Mouse (Mus musculus): ENCODE data around the gene Icmt.

The Icmt gene

DNA sequence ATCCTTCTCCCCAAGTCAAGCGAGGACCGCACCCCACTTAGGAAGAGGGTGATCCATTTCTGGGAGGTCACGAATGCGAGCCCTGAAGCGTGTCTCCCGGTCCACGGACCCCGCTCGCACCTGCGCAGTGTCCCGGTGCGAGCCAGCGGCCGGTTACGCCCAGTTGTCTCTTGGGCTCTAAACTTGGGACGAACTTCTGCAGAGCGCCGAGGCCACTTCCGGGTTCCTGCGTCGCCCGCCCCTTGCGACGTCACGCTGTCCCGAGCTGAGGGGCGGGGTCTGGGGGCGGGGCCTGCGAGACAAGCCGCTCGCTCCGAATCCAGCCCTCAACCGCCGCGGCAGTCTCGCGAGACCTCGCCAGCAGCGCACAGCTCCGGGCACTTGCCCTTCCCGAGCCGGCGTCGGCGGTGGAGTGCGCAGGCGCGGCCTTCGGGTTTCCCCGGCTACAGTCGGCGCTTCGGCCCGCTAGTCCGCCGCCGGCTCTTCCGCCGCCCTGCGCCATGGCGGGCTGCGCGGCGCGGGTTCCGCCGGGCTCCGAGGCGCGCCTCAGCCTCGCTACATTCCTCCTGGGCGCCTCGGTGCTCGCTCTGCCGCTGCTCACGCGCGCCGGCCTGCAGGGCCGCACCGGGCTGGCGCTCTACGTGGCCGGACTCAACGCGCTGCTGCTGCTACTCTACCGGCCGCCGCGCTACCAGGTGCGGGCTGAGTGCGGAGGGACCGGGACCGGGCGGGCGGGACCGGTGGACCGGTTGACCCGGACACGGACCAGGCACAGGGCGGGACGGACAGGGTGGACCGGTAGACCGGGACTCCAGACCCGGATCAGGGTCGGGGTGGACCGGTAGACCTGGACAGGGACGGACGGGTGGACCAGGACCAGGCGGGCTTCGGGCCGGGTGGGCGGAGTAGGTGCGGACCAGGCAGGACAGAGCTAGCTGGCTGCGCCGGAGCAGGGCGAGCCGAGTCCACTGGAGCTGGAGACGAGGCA lies at the start of gene Icmt:
TSS of gene Icmt (plus strand) at position 354 of the 988 bp plus-strand sequence.
- CTCF ChIA-PET, result no interaction called here

DNA sequence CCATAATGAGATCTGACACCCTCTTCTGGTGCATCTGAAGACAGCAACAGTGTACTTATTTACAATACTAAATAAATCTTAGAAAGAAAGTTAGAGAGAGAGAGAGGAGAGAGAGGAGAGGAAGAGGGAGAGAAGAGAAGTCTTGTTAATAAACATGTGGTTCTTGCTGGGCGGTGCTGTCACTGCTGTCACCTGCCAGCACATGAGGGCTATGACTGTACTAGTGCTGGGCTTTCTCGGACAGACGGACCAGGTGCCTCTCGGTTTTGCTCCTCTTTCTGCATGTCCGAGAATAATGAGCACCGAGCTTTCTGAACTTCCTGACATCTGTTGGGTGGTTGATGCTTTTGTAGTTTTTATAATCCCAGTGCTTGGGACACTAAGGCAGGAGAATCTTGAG lies 46.4 kb upstream of the Icmt start:
- CTCF ChIA-PET, result no interaction called here

DNA sequence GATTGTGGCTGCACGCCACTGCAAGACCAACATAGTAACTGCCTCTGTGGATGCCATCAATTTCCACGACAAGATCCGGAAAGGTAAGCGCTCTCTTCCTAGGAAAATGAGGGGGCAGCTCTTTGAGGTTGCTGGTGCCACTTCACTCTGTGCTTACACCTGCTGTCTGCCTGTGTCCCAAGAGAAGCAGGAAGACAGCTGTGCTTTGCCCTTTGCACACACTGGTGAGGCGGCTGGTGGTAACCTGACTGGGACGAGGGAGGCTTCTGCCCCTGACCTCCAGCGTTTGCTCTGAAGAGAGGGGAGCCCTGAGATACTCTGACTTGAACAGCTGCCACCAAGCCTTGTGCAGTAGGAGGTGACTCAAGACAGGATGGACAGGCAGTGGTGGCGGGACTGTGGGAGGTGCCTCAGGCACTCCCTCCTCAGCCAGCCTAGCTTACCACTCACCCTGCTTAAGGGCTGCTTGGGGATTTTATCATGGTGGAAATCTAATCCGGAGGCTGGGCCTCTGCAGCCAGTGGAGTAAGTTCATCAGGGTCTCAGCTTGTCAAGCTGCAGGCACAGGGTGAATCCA lies 43.8 kb upstream of the Icmt start:
- CTCF ChIA-PET, result interaction anchor here (0.6 kb wide), 1 partner anchor 39 kb away, joined by 3 read pairs; no protein-coding TSS in a partner anchor

DNA sequence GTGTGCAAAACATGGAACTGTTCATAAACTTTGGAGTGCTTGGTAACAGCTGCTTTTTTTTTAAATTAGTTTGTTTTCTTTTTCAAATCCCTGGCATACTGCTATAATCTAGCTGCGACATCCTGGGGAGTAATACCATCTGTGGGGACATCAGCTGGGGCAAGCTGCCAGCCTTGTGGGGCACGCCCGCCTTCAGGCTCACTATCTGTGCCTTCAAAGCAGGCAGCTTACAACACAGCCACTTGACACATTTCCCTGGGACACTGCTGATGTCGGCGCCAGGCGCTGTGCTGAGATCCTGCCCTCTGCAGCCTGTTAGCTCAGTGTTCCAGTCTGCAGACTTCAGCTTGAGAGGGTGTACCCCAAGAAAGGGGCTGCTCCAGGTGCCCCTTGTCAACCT lies 40.0 kb upstream of the Icmt start:
- CTCF ChIA-PET, result no interaction called here

DNA sequence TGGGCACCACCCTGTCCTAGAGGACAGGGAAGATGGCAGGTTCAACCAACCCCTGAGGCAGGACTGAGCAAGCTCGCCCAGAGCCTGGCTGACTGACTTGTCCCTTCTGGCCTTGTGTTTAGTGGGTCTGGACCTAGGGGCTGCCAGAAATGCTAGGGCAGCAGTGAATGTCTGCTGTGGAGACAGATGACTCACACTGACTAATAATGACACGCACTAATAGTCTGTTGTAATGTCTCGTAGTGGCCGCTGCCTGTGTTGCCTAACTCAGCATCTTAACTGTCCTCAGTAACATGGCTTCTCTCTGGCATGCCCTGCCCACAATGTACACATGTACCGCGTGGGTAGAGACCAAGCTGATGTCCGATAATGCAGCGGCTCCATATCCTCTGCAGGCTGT lies 36.6 kb upstream of the Icmt start:
- CTCF ChIA-PET, result no interaction called here

DNA sequence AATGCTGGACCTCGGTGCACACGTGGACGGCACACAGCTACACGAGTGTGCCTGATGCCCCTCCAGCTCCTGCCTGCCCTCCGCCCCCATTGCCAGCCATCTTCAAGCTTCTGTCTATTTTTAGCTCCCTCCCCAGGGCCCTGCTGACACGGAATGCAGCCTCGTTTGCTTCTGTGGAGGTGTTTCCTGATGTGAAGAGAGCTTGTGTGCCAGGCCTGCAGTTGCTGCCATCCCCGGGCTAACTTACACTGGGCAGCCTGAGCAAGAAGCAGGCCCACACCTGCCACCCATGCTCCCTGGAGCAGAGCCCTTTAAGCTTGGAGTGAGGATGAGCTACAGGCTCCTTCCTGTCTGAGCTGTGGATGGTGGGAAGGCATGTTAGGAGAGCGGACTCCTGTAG lies 34.8 kb upstream of the Icmt start:
- CTCF ChIA-PET, result no interaction called here

DNA sequence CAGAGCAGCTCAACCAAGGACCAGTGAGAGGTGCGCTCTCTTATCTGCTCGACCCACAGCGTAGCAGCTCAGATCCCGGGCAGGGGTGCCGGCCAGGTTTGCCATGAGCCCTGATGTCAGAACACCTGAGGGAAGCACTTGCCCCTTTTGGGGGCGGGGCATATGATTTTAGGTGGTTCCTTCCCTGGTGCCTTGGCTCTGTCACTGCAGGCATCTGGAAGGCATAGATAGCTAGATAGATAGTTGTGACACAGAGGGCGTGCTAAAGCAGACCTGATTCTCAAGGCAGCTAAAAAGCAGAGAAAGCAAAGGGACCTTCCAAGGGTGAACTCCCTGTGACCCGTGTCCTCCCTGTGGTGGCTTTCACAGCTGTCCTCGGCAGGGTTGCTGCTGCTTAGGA lies 33.9 kb upstream of the Icmt start:
- CTCF ChIA-PET, result interaction anchor here (0.5 kb wide), 1 partner anchor 15 kb away, joined by 8 read pairs; no protein-coding TSS in a partner anchor

DNA sequence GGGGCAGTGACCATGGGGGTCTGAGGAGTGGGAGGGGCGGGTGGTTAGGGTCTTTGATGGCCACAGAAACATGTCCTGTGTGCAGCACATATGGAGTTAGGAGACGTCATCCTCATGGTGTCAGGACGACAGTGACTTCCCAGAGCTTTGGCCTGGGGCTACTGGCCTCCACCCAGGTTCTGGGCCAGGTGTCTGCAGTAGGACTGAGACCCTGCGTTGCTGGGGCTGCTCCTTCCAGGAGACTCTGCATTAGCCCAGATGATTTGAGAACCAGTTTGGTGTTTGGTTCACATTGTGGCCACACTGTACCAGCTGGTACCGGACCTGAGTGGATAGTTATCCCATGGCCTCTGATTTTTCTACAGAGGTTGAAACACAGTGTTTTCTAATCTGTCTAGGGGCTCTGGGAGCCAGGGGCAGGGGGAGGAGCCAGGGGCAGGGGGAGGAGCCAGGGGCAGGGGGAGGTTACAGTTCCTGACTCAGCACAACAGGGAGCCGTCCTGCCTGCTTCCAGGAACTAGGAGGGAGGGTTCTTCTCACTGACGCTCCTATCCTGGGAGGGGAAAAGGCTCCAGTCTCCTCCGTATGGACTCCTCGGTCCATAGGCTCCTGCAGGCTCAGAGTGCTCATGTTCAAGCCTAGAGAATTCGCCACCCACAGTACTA lies 33.4 kb upstream of the Icmt start:
- CTCF ChIA-PET, result no interaction called here

DNA sequence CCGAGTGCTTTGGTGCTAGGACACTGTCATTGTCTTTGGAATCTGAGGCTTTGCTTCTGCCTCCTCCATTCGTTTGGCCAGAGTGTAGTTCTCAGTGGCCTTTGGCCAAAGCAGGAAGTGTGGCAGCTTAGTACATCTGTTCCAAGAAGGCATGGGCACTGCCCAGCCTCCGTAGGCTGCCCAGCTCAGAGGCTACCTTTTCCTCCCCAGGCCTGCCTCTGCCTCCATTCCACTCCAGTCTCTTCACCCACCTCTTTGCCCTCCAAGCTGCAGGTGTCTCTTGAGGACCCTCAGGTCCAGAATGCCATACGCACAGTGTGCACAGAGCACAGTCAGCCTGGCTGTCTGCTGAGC lies 32.9 kb upstream of the Icmt start:
- CTCF ChIA-PET, result no interaction called here

DNA sequence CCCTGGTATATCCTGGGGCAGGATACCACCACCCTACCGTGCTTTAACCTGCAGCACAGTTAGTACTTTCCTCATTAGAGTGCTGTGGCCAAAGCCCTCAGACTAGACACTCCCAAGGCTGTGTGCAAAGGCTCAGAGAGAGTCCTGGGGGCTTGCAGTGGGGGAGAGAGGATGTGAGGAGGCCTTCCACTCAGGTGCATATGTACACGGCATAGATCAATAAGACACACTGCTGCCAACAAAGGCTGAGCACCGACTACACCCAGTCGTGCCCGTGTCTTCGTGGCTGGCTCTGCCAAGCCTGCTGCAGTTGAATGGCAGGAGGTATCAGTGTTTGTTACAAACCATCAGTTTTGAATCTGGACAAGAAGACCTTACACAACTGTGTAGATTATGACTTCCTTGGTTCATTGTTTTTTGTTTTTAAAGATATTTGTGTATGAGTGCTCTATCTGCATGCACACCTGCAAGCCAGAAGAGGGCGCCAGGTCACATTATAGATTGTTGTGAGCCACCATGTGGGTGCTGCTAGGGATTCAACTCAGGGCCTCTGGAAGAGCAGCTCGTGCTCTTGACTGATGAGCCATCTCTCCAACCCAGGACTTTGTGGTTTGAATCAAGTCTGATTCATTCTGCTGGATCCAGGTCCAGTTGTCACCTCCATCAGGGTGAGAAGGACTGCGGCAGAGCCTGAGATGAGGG lies 32.0 kb upstream of the Icmt start:
- CTCF ChIA-PET, result no interaction called here

DNA sequence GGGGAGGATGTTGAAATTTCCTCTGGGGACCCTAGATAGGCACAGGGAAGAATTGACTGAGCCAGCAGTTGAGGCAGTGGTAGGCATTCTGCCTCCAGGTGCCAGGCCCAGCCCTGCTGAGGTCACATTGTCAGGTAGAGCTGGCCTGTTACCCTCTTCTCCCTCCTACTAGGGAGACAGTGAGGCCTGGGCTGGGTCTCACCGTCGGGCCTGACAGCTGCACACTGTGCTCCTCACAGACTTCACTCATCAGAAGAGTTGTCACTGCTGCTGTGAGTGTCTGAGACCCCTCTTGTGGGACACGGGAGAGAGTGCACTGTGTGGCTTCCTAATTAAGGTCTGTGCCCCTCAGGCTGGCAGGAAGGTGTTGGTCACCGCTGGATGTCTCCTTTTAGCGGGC lies 31.2 kb upstream of the Icmt start:
- CTCF ChIA-PET, result no interaction called here

DNA sequence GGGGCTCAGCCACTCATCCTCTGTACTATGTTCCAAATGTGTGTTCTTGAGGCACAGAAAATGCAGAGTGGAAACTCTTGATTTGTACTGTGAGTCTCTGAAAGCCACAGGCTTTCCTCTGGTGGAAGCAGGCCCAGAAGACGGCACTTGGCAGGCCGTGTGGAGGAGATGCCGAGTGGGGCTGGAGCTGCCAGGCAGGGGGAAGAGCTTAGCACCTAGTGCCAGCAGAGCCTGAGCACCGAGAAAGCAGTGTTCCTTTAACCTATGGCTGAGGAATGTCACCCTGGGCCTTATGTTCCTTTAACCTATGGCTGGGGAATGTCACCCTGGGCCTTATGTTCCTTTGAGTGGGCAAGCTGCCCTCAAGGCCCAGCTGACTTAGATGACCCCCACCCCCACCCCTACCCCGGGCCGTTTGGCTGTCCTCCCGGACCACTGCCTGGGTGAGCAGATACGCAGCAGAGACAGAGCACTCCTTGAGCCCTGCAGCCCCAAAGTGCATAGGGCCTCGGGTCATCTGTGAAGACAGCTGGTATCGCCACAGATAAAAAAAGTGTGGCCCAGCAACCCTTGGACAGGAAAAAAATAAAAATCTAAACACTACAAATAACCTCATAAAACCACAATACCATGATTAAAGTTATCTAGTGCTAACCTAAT lies 30.7 kb upstream of the Icmt start:
- CTCF ChIA-PET, result no interaction called here

DNA sequence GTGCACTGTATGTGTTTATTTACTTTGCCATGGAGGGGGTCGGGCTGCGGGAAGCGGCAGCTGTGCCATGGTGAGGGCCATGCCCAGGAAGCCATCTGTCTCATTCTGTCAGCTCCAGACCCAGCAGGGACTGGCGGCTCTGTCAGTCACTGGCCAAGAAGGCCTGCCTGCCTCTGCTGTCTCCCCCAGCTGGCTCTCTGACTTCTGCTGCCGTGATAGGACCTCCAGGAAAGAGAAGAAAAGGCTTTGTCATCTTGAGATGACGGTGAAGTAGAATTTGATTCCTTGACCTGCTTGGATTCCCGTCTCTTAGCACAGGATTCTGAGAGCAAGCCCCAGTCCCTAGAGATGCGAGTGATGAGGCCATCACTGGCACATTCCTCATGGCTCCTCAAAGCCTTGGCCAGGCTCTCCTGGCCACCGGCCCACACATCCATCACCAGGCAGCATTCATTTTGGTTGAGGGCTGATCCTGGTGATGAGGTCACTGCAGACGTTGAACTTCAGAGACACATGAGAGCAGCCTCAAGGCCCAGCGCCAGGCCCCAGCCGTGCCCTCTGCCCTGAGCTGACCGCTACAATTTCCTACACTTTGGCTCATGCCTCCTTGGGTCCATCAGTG lies 29.2 kb upstream of the Icmt start:
- CTCF ChIA-PET, result no interaction called here

DNA sequence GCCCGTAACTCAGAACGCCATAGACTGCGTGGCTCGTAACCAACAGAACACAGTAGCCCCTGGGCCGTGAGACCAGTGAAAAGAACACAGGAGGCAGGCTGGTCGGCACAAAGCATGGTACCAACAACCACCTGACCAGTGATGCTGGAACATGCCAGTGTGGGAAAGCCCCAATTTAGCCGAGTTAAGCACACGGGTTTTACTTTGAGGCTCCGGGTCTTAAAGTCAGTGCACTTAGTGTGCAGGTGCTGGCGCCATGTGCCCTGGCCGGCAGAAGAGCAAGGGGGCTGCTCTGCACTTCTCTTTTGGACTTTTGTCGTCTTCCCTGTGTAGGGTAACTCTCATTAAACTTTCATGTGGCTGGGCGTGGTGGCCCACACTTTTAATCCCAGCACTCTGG lies 27.1 kb upstream of the Icmt start:
- CTCF ChIA-PET, result no interaction called here

DNA sequence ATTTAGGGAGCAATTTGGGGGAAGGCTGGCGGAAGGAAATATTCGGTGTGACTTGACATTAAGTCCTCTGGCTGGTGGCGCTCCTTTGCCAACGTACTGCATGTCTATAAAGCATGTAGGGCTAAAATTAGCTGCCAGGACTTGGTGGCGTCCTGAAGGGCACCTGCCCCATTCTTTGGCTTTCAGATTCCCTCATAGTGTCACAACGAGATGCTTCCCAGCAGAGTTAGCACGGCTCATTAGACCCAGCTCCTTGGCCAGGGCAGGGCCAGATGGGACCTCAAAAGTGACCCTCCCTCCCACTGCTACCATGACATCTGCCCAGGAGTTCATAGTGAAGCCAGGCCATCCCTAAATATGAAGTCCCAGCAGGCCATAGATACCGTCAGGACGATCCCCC lies 26.4 kb upstream of the Icmt start:
- CTCF ChIA-PET, result no interaction called here

DNA sequence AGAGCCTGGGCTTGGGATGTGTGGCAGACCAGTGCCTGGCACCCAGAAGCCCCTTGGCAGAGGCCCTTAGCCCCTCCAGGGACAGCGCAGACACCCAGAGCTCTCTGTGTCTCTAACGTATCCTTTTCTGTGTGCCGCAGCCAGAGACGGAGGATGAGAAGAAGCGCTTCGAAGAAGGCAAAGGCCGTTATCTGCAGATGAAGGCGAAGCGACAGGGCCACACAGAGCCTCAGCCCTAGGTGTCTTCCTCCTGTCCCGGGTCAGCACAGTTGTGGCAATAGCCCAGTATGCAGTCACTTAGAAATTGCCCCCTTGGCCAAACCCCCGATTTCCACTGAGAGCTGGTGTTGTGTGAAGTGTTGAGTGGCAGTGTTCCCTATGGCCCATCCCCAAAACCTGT lies 25.7 kb upstream of the Icmt start:
- CTCF ChIA-PET, result no interaction called here

DNA sequence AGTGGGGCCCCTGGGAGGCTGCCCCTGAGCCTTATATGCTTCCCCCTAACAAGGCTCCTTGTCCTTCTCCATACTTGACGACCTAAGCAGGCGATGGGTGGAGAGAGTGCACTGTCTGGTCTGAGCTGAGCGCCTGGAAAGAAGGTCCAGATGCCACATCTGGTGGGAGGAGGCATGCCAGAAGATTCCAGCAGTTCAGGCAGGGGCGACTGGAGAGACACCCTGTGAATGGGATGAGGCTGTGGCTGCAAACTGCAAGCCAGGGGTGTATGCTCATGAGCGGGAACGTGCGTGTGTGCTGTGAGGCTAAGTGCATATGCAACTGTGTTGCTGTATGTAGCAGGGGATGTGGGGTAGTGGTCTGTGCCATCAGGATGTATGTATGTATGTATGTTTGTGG lies 25.0 kb upstream of the Icmt start:
- CTCF ChIA-PET, result no interaction called here

DNA sequence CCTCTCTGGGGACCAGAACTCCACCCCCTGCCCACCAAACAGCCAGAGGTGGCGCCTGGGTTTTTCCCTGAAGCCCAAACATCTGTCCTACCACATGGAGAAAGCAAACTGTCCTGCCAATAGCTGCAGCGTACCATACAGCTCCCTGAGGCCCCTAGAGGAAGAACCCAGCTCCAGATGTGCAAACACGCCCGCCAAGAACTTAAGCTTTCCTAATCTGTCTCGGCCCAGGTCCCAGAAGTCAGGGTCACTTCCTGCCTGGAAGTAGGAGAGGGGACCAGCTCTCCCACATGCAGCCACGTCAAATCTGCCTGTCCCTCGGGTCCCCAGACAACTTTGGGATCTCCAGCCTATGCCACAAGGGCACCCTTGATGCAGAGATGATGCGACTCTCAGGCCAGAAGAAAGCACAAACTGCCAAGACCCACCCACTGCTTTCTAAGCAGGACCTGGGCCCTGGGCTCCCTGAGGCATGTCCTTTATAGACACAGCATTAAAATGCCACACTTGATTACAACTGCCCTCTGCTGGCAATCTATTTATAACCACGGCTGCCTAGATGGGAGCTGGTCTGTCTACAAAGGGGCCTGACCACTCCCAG lies 24.5 kb upstream of the Icmt start:
- CTCF ChIA-PET, result no interaction called here

DNA sequence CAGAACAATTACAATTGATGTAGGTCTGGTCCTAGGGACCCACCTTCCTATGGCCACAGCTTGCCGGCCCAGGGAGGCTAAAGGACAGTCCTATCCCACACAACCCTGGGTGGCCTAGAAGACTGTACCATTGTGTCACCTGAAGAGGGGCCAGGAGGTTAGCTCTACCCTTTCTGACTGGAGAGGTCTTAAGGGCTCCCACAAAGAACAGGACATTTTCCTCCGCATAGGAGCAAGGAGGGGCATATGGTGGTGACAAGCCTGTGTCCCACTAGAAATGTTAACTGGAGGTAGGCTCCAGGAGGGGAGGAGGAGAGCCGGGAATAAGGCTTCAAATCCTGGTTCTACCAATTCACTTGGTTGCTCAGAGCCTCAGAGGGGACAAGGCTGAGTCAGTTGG lies 23.8 kb upstream of the Icmt start:
- CTCF ChIA-PET, result no interaction called here

DNA sequence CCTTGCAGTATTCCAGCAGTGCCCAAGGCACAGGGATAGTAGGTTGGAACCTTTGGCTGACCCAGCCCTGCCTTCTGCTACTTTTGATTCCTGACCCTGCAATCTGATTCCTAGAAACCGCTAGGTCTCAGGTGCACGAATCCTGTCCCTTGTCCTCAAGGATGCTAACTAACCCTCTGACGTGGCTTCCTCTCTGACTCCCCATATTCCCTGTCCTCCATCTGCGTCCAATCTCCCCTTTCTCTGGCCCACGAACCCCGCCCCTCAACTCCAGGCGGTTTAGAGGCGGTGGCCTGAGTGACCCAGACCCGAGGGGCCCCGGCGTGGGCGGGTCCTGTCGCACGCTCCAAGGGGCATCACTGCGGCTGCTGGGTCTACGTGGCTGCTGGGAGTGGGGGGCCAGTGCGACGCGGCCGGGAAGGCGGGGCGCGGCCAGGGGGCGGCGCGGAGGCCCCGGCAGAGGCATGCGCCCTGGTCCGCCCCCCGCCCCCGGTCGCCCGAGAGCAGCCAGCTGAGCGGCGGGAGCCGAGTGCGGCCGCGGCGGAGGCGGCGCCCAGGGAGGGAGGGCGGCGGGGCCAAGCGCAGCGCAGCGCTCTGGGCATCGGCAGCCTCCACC lies 23.3 kb upstream of the Icmt start, which contains the start of gene Gpr153:
TSS of gene Gpr153 (plus strand) at position 612 of the 616 bp plus-strand sequence.
- CTCF ChIA-PET, result no interaction called here

Data from spleen, embryonic (tissue).